Mouse (Mus musculus) frontal cortex, adult (tissue): ENCODE measurements at regions not wholly inside any gene's neighbourhood (a gene's known extent, or its start where the extent isn't known, plus 50 kb on each side); places are given as distances from the start of the nearest gene placed in this dataset.
A peak's percentile ranks its signal among the peaks of the same experiment; 100 is the strongest.
"Not testable (repeated sequence)": the region's sequence is repeated elsewhere in the genome, so short reads cannot be mapped to it uniquely, and the experiment has no call there.

Experiments
- ATAC-seq: cut with Nextera tagmentation; 2 replicates; pipeline ENCODE4 v1.9.2; 2017; ENCODE audit warnings: mild to moderate bottlenecking, moderate library complexity, mixed read lengths; ENCODE audit not compliant: low TSS enrichment

DNA sequence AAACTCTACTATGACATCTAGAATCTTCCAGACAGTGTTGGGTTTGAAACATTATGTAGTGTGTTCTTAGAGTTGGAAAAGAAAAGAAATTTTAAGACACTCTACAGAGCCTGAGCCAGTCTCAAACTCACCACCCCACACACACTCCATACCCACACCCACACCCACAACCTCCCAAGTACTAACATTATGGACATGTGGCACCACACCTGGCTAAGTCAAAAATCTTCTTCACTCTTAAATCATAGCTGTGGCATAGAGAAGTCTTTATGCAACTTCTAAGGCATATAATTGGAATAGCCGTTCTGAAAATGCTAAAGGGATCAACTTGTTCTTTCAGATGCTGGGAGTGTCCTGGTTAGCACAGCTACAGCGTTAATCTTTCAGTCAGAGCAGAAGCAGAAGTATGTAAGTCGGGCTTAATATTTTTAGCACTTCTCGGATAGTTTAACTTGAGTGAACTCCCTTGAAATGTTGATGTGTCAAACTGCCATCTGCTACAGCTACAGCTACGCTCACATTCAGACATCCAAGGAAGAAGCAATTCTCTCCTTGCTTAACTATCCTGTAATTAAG is 68.6 kb upstream of the Creb1 start:
- peak; percentile 93 for ATAC-seq

DNA sequence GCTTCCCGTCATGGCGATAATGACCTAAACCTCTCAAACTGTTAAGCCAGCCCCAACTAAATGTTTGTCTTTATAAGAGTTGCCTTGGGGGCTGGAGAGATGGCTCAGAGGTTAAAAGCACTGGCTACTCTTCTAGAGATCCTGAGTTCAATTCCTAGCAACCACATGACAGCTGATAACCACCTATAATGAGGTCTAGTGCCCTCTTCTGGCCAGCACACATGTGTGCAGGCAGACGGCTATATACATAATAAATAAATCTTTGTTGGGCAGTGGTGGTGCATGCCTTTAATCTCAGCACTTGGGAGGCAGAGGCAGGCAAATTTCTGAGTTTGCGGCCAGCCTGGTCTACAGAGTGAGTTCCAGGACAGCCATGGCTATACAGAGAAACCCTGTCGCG is 70.8 kb upstream of the Creb1 start:
- ATAC-seq: not testable (repeated sequence)

DNA sequence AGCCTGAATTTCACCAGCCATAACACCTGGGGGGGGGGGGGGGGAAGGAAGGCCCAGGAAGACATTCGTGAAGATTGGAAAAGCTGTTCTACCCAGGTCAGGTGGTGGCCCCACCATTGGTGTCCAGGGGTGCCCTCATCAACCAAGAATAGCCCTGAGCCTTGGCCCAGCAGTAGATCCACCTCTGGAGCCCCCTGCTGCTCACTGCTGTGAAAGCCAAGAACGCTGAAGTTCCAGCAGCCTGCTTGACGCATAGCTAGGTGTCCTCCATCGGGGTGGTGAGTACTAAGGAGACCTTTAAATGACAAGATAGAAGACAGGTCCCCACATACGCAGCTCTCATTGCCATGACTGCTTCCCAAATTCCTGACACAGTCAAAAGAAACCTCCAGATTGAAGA is 74.6 kb upstream of the Creb1 start:
- ATAC-seq: no peak

DNA sequence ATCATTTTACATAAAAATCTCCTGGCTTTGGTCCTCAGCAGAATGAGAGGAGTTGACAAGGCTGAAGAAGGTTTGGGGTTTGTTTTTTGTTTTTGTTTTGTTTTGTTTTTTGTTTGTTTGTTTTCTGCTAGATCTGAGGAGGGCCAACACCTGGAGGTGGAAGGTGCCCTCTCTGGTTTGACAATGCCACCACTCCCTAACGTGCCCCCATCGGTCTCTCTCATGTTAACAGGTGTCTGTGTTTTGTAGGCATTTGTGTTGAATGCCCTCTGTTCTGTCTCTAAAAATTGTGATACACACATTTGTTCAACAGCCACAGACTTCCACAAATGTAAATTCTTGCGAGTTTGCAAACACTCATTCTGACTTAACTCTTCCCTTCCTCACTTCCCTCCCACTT is 83.3 kb upstream of the Creb1 start:
- ATAC-seq: no peak

DNA sequence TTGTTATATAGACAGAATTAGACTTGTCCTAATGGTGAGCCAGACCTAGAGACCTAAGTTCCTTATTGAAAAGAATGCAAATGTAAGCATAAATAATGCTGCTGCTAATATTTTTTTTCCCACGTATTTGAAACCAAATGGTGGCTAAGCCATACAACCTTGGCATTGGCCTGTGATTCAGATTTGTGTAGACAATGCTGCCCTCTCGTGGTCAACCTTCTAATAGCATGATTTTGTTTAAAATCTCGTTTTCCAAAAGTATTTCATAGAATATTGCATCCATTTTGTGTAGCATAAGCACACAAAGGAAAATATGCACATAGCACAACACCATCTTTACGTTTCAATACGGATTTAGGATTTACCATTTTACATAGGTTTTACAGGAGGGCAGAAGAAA is 84.4 kb upstream of the Creb1 start:
- peak; percentile 9; the same call in 1 of the 2 replicates for ATAC-seq

DNA sequence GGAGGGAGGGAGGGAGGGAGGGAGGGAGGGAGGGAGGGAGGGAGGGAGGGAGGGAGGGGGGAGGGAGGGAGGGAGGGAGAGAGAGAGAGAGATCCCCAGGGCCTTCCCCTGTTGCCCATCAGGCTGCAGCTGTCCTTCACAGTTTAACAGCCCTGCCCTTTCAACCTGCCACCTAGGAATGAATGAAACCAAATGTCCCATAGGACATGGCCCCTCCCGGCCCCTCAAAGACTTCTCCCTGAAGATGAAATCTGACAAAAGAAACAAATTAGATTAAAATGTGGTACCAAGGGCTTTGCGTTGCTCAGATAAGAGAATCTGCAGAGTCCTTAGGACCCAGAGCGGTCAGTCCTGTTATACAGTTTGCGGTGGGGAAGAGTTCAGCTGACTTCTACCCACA is 86.0 kb upstream of the Creb1 start:
- 0 out of 2 replicates have a peak, but pooled peaks have one; percentile 0 for ATAC-seq

DNA sequence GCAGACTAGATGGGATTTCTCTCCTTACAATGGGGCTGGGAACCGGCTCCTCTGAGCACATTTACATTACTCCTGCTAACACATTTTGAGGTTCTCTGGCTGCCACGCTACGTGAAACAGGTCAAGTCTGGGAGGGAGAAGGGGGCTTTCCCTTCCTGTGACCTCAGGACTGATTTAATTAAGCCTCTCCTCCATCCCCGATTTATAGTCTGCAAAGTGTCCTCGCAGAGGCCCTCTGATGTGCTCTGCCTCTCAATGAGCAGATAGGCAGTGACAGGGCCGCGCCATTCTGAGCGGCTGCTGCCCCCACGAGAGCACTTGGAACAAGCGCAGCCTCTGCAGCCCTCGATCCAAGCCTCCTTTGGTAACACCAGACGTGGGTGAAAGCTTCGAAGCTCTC is 86.5 kb upstream of the Creb1 start:
- ATAC-seq: peak; percentile 94

DNA sequence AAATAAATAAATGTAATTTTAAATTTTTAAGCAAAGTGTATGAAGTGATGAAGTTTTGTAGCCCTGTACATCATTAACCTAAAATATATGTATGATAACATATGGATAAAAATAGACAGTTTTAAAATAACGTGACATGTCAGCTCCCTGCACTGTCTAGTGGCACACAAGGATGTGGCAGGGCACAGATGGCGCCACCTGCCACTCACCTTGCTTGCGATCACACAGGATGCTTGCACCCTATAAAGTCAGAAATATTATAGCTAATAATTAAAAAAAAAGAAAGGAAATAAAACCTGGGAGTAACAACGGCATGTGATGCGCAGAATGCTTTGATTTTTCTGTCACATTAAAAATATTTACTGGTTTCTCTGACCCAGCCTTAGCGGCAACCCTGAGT is 89.0 kb upstream of the Creb1 start:
- no peak for ATAC-seq

DNA sequence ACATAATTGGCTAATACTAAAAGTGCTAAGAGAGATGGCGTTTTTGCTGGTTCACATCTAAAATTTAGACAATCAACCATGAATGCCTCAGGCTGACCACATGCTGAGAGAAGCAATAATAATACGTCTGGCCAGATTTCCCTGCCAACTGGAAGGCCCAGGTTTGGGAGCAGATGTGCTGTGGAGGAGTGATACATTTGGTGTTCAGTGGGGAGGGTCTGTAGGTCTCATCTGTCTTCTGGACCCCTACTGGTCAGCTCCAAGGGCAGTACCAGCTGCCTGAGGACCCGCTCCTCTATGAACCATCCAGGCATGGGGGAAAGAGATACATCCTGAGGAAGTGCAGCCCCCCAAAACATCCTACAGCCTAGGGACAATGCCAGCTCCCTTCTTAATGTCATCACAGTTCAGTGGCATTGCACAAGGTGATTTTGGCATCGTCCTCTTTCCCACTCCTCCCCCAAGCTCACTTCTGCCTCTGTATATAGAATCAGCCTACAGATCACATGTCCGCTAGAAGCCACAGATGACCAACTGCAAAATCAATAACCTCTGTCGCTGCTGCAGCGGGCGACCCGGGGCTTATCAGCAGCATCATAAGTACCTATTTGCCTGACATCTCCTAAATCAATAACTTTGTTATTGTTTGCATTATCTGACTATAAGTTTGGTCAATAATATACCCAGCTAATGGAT is 90.1 kb upstream of the Creb1 start:
- ATAC-seq: no peak

DNA sequence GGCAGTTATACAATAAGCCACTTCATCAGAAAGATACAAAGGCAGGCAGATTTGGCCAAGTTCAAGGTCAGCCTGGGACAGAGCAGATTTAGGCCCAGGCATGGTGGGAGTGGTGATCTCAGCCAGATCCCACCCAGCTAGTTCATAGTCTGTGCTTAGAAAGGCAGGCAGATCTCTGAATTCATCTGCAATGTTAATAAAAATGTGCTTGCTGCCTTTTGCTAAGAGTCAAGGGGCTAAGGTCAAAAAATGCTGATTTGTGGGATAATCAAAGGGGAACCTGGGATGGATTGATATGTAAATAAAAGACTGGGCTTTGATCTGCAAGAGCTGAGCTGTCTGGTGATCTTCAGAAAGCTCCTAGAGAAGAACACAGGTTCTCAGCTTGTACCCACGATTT is 109.2 kb upstream of the Creb1 start:
- no peak for ATAC-seq

DNA sequence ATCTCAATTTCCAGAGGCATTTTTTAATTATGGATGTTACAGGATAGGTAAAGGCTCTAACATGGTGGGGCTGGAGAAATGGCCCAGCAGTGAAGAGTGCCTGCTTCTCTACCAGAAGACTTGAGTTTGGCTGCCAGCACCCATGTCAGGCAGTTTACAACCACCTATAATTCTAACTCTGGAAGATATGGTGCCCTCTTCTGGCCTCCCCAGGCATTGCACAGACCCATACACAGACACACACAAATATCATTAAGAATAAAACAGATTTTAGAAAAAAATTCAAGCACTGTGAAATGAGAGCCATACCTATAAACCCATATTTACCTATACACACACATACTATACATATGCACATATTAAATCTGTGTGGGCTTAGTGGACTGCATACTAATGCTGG is 113.9 kb upstream of the Creb1 start:
- ATAC-seq: no peak

DNA sequence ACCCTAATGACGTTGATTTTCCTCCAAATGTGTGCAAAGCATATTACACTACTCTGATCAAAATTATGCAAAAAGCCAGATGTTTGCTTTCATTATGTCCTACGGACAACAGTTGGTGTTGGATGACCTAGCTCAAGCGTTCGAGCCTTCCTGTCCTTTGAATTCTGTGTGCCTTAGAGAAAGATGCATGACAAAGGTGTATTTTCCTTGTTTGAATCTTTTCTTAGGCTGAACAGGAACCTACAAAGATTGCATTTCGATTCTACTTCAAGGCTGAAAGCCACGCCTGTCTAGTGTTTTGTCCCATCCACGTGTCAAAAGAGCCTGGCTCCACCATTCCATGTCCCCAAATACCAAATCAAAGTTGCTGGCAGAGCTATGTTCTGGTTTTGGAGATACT is 116.5 kb upstream of the Creb1 start:
- no peak for ATAC-seq

DNA sequence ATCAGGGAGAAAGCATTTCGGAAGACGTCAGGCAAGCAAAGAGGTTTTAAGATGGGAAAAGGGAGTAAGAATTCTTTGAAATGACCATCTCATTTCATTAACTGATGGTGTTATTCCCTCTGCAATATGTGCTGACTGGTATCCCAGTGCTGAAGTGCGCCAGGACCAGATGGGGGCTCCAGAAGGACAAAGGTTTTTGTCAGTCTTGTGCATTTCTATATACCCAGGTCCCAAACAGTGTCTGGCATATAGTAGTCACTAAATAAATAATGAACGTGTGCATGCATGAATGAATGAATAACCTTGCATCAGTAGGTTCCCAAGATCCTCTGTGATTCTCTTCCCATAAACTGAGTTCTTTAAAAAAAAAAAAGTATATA is 119.3 kb upstream of the Creb1 start:
- no peak for ATAC-seq

DNA sequence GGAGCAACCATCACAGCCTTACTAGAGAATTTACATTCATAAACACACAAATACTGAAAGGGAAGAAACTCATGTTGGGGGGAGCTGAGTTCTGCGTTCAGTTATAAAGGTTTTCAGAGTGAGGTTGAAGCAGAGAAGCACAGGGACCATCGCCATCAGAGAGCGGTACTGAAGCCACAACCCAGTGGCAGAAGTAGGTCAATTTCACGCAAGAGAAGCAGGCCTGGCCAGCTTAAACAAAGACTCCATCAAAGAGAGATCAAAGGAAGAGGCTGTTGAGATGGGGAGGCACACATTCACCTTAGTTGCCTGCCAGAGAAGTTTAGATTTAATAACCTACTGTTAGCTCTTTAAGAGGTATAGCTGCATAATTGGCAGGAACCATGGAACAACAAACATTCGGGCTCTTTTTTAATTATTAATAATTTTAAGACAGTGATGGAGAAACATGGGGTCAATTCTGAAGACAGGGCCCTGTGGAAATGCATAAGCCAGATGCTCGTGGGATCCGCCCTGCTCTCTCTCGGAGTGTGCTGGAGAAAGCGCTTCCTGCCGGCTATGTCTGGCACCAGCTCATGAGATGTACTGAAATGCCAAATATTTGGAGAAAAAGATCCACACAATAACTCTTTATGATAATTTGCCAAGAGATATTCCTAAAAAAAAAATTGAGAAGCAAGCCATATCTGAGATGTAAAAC is 119.8 kb upstream of the Creb1 start:
- ATAC-seq: no peak

DNA sequence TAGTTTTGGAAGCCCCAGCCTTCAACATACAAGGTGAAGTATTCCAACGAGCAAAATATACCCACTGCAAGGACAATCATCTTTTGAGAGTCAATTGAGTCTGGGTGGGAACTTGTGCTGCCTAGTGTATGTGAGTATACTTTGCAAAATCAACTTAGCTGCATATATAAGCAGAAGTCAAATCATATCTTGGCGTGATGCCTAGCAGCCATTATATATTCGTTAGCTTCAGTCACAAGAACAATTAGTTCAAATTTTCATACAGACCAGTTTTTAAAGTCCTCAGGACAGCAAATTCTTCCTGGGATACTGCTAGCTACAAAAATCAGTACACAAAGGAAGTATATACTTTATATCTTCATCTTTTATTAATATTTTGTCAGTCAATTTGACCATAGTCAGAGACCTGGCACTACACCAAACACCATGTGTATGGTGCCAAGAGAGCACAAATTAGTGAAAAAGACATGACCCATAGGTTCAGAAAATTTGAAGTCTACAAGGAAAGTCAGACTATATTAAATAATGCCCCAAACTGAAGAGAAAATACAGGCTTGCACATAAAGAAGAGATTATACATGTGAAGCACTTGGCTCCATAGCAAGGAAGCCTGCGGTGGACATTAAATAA is 120.5 kb upstream of the Creb1 start:
- ATAC-seq: no peak

DNA sequence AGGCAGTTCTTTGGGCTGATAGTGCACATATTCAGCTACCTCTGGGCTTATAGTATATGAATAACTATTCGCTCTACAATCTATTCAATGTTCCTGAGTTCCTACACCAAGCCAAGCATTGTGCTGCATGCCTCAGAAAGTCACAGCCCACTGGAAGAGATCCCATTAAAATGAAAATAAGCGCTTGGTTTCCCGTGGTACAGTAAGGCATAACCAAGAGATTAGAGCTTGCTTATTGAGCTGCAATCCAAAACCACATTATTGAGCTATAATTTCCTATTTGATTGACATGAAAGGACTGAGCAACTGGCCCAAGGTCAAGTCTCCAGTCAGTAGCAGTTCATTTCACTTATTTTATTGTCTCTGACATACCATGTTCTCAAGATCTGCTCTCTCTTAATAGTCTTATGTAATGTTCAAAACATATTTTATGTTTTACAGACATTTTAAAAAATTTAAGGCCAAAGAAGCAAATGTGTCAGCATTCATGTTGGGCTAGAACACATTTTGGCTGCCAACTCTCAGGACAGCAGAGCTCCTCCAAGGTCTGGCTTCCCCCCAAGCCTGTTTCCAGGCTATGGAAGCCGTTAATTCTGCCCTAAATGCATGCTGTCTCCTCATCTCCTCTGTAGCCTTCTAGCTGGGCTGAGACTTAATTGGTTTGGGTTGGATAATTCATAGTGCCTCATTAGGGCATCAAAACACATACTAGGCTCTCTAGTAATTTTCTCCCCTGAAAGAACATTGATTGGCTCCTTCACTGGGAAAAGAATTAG is 123.5 kb upstream of the Creb1 start:
- peak; percentile 62; the same call in 1 of the 2 replicates for ATAC-seq

DNA sequence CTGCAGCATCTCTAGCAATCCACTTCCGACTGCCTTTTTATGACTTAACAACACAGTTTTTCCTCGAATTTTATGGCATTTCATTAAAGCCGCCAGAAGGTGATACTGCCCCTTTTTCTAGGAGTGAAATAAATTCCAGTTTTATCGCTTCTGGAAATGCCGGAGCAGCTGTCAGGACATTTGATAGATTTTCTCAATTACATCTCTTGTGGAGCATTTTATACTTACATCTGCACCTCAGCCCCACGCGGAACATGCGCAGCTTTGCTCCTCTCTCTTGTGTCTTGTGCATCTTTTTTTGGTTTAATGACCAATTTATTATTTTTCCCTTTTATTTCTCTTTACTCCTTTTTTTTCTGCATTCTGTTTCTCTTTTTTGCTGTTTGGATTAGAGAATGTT is 140.9 kb upstream of the Creb1 start:
- no peak for ATAC-seq

DNA sequence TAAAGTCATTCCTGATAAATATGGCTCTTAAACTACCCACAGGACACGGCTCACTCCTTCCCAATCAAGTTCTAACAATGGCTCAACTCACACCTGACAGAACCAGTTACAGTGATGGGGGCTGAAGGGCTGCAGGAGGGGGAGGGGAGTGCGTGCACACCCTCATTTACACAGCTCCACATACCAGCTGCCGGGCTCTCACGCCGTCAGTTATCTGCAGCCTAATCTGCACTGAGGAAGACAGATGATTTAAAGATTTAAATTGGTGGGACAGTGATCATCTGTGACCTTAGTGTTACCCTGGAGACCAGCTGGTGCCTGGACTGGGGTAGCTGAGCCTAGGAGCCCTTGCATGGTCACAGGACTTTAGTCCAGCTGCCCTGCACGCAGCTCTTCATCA is 151.2 kb upstream of the Creb1 start:
- no peak for ATAC-seq

DNA sequence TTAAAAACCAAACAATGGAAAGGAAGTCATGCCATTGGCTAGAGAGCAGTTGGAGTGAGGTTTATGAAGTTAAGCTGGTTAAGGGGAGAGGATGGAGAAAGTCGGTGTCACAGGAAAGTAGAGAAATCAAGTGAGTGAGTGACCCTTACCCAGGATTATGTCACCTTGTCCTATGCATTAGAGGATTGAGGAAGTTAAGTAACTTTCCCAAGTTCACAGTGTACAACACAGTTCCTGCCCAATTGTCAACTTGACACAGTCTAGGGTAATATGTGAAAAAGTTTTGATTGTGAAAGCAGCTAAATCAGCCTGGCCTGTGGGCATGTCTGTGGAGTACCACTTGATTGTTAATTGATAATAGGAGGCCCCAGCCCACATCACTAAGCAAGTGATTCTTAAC is 156.0 kb upstream of the Creb1 start:
- not testable (repeated sequence) for ATAC-seq

DNA sequence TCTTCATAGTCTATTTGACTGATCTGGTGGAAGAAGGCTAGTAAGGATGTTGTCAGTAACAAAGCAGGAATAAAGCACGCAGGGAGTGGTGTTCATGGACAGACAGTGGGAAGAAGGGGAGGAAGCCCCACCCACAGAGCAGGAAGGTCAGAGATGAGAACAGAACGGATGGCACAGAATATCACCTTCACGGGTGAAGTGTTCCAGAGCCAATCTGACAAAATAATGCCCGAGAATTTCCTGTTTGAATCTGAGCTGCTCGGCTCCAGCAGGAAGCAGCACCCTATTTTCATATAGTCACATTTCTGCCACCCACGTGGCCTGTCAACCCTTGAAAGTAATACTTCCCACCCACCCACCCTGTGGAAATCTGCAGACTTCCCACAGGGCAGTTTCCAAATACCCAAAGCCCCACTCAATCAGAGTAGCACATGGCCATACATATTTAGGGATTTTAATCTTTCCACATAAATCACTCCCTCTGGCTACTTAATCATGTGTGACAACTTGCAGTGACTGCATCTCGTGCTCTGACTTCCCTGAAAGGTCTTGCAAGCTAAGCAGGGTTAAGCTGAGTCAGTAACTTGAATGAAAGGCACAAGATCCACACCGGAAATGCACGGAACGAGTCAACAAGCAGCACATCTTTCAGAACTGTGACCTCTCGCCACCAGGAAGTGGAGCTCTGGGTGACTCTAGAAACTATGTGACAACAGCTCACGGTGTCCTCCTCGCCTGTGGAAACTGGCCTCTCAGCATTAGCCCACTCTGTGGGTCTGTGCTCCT is 158.0 kb upstream of the Creb1 start:
- no peak for ATAC-seq

DNA sequence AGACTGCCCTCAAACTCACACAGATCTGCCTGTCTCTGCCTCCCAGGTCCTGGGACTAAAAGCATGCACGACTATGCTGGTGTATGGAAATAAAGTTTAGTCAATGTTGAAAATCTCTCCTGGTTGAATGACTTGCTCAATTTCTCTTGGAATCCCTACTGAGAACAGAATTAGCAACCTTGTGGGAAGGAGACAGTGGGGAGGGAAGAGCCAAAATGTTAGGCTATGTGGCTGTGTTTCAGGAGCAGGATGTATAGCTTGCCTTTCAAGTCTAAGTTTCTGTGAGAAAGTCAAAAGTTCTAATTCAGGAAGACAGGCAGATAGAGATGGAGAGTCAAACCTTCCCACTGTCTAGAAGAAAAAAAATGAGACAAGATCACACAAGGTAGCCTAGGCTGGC is 168.3 kb upstream of the Creb1 start:
- peak; percentile 91 for ATAC-seq
